Mouse (Mus musculus) spleen, adult 2 months (tissue): ENCODE data around the gene Arrb1.

Source experiments
- CTCF ChIP-seq: fragments of 200-500 bp; IDR thresholded peaks from 2 replicates; pipeline ENCODE4 v1.5.1; 2011; ENCODE audit warnings: mild to moderate bottlenecking, inconsistent platforms; ENCODE audit not compliant: insufficient read depth, insufficient read length, insufficient replicate concordance; ENCODE audit errors: extremely low read depth
- POLR2A ChIP-seq: fragments of 200-500 bp; IDR thresholded peaks from 2 replicates; pipeline ENCODE4 v1.6.1; 2011; ENCODE audit warnings: low read depth, low read length, inconsistent platforms

GRCm38 (mm10) chr7:99538421-99538820, 3.2 kb downstream of the Arrb1 start:
- TF ChIP-seq CTCF = no peak
- no peak for TF ChIP-seq POLR2A
